Mouse (Mus musculus) bone marrow, adult 2 months (tissue): ENCODE results near the gene Lcn4. TPM values are rescaled to one million over a fixed set of nuclear protein-coding genes. Genes with fewer than 3 reads are reported as not detected.

Experiments
- H3K27ac ChIP-seq: fragments of 200-500 bp; 2 replicates; pipeline ENCODE4 v1.5.1; 2012; ENCODE audit warnings: low read depth, mild to moderate bottlenecking, control low read depth, inconsistent platforms, low read length; ENCODE audit not compliant: control insufficient read depth, poor library complexity, insufficient read depth
- H3K4me1 ChIP-seq: fragments of 200-500 bp; 2 replicates; pipeline ENCODE4 v1.6.1; 2011; ENCODE audit warnings: low read length; ENCODE audit not compliant: control insufficient read depth, insufficient read depth
- H3K4me3 ChIP-seq: fragments of 200-500 bp; replicated peaks from 2 replicates; pipeline ENCODE3; 2011; ENCODE audit warnings: mild to moderate bottlenecking, low read depth, low read length, control low read depth; ENCODE audit not compliant: control insufficient read depth
- CTCF ChIP-seq: fragments of 200-500 bp; IDR thresholded peaks from 2 replicates; pipeline ENCODE4 v1.5.1; 2011; ENCODE audit warnings: low read length, control low read depth; ENCODE audit not compliant: control insufficient read depth, insufficient read depth
- POLR2A ChIP-seq: fragments of 200-500 bp; IDR thresholded peaks from 2 replicates; pipeline ENCODE4 v1.6.1; 2011; ENCODE audit warnings: low read depth, mild to moderate bottlenecking, control low read depth, low read length, borderline replicate concordance; ENCODE audit not compliant: control insufficient read depth
- WGBS: fragments of 180-500 bp; shearing (Covaris S2); methylation state at CpG from one replicate; pipeline ENCODE4 v1.1.7; 2018; 5-methylcytosine and 5-hydroxymethylcytosine counted together
- polyA plus RNA-seq: library from polyadenylated mRNA; stranded (reverse); fragments of >200 nt; gene quantifications from 2 replicates; pipeline ENCODE4 v1.2.4, GENCODE M21; 2011; ENCODE audit warnings: low replicate concordance; ENCODE audit not compliant: missing spikeins, insufficient read depth, insufficient read length

Lcn4 gene
- polyA plus RNA-seq, 1 experiment: not detected

- no peak overlapping the region for H3K27ac ChIP-seq
- 38% methylated on average over 5 of the region's 5 CpGs for WGBS
Measured at GRCm38 (mm10) chr2:26638039-26638438, 33.0 kb downstream of the Lcn4 start.

DNA sequence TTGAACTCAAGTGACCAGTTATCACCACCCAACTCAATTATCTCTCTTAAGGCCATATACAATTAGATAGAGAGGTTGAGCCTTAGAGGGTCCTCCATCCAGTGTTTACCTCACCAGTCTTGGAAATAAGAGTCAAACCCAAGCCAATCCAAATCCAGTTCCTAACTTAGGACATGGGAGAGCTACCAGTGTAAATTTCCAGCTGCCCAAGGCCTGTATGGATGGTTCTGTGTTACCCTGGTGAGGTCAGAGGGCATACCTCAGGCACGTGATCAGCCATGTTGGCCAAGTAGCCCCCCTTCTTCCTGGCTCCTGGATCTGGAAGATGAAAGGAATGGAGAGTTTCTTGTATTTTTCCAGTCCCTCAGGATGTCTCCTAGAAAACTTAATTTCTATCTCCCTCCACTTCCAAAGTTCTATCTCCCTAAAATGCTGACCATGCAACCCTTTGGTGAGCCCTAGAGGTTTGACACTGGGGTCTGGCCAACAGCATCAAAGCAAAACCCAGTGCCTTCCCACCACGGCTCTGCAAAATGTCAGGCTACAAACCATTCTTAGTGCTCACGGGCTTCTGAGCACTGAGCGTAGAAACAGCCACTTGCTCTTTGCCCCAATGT lies 33.7 kb downstream of the Lcn4 start:
- whole genome bisulfite sequencing: 84% methylated on average over 4 of the region's 4 CpGs
- H3K27ac ChIP-seq: no peak overlapping the region
- H3K4me1 ChIP-seq: peaks cover 5% of the 10 kb centered on the region
- no peak overlapping the region for H3K4me3 ChIP-seq
- TF ChIP-seq CTCF: no peak
- no peak for TF ChIP-seq POLR2A

More at GRCm38 (mm10) chr2:26638039-26638438, 33.0 kb downstream of the Lcn4 start:
- peaks cover 5% of the 10 kb centered on the region for H3K4me1 ChIP-seq
- no peak for TF ChIP-seq CTCF
- TF ChIP-seq POLR2A: no peak
- no peak overlapping the region for H3K4me3 ChIP-seq

DNA sequence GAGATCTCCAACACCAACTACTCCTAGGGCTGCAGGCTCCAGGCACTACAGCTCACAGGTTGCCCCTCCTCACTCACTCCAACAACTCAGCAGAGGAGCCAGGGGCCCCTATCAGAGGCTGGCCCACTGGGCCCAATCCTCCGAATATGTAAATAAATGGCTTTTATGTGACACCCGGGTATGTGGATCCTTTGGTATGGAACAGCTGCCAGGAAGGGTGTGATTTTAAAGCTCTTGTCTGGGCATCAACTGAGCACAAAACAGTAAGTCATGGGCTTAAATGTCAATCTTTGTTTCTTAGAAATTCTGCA lies 34.8 kb downstream of the Lcn4 start:
- no peak for TF ChIP-seq CTCF
- no peak for TF ChIP-seq POLR2A
- no peak overlapping the region for H3K4me3 ChIP-seq
- H3K27ac ChIP-seq: no peak overlapping the region
- peaks cover 5% of the 10 kb centered on the region for H3K4me1 ChIP-seq
- WGBS: 67% methylated on average over 2 of the region's 2 CpGs

- Histone ChIP-seq H3K27ac (no peak overlapping the region), H3K4me3 (no peak overlapping the region), H3K4me1 (peaks cover 5% of the 10 kb centered on the region)
- 77% methylated on average over 21 of the region's 21 CpGs for WGBS
- TF ChIP-seq CTCF: no peak
- no peak for TF ChIP-seq POLR2A
Measured at GRCm38 (mm10) chr2:26635489-26636324, 35.4 kb downstream of the Lcn4 start.

DNA sequence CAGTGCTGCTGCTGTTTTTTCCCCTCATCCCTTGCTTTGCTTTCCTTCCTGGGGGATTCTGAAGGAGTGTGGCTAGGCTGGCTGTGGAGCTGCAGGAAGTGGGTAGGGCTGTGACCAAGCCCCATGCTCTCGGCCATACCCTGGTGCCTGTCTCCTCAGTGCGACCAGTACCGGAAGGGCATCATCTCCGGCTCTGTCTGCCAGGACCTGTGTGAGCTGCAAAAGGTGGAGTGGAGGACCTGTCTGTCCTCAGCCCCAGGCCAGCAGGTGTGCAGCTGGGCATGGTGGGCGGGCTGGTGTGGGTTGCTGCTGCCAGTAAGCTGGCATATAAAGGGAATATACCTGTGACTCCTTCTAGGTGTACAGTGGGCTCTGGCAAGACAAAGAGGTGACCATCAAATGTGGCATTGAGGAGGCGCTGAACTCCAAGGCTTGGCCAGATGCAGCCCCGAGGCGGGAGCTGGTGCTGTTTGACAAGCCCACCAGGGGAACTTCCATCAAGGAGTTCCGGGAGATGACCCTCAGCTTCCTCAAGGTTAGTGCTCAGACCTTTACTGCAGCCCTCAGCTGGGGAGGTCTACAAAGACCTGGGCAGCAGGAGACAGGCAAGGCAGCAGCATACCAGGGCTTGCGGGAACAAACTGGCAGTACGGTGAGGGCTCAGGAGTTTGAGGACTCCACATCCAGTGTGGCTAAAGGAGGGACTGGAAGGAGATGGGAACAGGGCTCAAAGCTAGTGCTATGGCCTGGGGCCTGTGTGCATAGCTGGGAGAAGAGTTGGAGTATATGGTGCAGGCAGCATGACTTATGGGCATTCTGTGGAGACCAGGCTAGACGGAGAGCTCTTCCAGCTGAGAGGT lies 36.2 kb downstream of the Lcn4 start:
- TF ChIP-seq POLR2A (no peak), CTCF (no peak)
- Histone ChIP-seq H3K4me3 (no peak overlapping the region), H3K27ac (no peak overlapping the region), H3K4me1 (peaks cover 5% of the 10 kb centered on the region)
- 49% methylated on average over 12 of the region's 12 CpGs for WGBS

DNA sequence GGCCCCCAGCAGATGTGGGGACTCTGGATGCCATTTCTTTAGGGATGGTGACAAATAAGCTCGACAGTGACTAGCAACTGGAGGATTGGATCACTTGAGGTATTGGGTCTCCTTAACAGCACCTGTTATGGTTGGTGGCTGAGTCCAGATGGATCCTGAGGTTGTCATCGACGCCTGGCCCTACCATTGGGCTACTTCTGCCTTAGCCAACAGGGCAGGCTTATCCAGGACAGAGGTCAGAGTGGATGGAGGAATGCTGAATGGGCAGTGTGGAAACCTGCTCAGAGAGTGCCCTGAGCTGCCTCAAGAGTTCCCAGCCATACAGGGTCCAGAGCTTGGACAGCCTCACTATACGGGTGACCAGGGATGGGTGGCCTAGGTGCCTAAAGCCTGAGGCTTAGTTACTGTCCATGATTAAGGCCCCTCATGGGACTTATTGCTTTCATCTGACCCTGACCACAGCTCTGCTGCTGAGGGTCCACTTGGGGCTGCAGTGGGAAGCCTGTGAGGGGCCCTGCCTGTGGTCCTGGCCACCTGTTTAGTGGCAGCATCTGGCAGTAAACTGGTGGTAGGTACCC lies 37.0 kb downstream of the Lcn4 start:
- WGBS: 65% methylated on average over 4 of the region's 4 CpGs
- H3K4me3 ChIP-seq: no peak overlapping the region
- peaks cover 5% of the 10 kb centered on the region for H3K4me1 ChIP-seq
- TF ChIP-seq CTCF (no peak), POLR2A (no peak)
- H3K27ac ChIP-seq: no peak overlapping the region

DNA sequence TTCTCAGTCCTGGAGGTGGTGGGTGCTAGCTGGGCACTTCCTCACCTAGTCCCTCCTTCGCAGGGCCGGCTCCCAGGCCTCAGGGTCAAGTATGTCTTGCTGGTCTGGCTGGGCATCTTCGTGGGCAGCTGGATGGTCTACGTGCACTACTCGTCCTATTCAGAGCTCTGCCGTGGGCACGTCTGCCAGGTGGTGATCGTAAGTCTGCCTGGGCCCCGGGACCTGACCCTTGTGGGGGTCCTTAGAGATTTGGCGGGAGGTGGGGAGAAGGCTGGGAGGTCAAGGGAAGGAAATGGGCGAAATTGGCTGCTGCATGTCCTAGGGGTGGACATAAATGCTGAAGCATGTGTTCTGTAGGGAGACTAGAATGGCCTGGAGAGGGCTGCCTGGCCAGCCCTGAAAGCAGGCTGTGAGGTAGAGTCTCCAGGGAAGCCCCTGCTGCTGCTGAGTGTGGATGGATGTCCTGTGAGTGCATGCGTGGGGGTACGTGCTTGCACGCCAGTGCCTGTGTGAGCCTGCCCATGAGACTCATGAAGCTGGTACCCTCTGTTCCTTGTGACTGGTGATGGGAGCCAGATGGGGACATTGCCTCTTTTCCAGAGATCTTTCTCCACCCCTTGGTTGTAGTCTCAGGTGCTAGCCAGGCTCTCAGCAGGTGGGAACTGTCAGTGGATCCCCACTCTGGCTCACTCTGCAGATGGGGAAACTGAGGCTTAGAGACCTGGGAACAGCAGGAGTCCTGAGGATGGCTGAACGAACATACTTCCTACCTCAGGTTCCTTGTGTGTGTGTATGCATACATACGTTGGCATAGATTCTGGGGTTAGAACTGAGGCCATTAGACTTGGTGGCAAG lies 38.3 kb downstream of the Lcn4 start:
- Histone ChIP-seq H3K27ac (no peak overlapping the region), H3K4me1 (no peaks in the 10 kb centered on the region; the same call in none of the 2 replicates), H3K4me3 (no peak overlapping the region)
- TF ChIP-seq POLR2A: no peak
- no peak for TF ChIP-seq CTCF
- 79% methylated on average over 16 of the region's 16 CpGs for WGBS
